In the genomic region with DNA sequence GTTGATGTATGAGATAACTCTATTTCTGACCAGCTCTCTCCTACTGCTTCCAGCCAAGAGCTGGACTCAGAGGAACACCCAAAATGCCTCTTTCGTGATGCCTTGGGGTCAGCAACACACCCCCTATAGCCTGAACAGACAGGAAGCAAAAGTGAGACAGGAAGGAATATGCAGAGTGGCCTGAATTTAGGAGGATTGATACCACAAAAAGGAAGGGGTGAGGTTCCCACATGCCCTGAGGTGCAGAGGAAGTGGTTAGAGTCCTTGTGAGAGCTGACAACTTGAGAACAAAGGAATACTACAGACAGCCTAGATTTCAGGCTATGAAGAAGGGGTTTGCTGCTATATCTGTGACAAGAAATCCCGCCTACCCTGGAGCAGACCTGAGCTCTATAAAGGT, we compare ENCODE assay signal across 18 mouse cellular contexts.
DNase-seq lines count a peak whose midpoint lies in the region; ATAC-seq lines count a peak whose summit lies in the region.
"Had no signal": no experiment of that assay in that cellular context is flagged by ENCODE, and none has a peak within 500 bp of the region (broad histone marks: within the 10 kb centered on the region; RNA-seq: fewer than 3 reads in every experiment).

No protein-coding gene starts in this region.

- ATAC-seq in megakaryocyte progenitor cell, adult 5-6 weeks (replicated peaks; ENCODE audit: poor library complexity) = peak; percentile 96
- ATAC-seq: forebrain, embryonic 14.5 days; midbrain, embryonic 13.5 days had no signal

- peak; percentile 1 to 3 for DNase-seq in B cell, adult 2 months
- DNase-seq in T-cell, adult 2 months (ENCODE audit: low spot score) = peak; percentile 69
- DNase-seq in thymus, postnatal 0 days (ENCODE audit: low spot score) = peak; percentile 67
- DNase-seq in layer of hippocampus, adult 9-11 months = no peak
- DNase-seq in layer of hippocampus, adult 11-12 months (ENCODE audit: low spot score) = no peak
- DNase-seq in left cerebral cortex, adult 8-10 months (ENCODE audit: low spot score in 2 of 2) = no peak
- no peak for DNase-seq in cerebellum, adult 11 months
- DNase-seq: adrenal gland, postnatal 14 days; cerebellum, postnatal 10 days; heart, adult 11 months; kidney, adult 9 months; kidney, postnatal 4 days; layer of hippocampus, postnatal 36 days; left cerebral cortex, postnatal 4 days; lung, adult 2 months had no signal

Comparison
In these comparisons a context has a peak if more than half of its experiments do, and no peak if none do; other contexts are left out.
1. DNase-seq: peak in B cell, adult 2 months (2 of 2), T-cell, adult 2 months (single experiment) and thymus, postnatal 0 days (single experiment); none in layer of hippocampus, adult 9-11 months (single experiment), layer of hippocampus, adult 11-12 months (single experiment), left cerebral cortex, adult 8-10 months (0 of 2) and cerebellum, adult 11 months (single experiment).